Mouse (Mus musculus): ENCODE measurements at regions not wholly inside any gene's neighbourhood (a gene's known extent, or its start where the extent isn't known, plus 50 kb on each side); places are given as distances from the start of the nearest gene placed in this dataset.

DNA sequence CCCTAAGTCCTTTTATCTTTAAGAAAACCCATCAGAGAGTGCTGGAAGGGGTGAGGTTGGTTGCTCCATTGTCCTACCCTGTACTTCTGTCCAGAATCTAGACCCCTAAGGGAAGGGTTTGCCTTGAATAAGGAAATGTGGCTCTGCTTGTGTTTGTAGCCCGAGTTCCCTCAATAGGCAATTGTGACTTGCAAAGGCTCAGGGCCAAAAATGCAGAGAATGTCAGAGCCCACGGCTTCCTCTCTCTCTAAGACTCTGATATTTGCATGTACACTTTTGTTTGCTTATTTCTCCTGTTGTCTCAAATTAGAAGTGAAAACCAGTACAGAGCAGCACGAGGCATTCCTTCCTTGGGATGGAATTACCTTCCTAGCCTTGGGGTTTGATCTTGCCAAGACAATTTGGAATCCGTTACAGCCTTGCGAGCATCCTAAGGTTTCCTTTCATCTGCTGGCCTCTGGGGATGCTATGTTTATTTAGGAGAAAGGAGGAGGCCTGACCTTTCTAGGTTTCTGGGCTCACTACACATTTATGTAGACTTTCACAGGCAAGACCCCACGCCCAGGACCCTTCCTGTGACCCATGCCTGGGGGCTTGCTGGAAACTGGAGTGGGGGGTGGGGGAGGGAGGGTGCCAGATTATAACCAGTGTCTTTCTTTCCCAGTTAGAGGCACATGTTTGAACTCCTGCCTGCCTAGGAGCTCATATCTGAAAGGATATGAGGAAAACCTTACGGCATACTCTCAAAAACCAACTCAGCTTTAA, 181.8 kb downstream of the Trim29 start:
- Histone ChIP-seq H3K9me3 (no peaks in the 10 kb centered on the region), H3K4me3 (no peak overlapping the region), H3K9ac (no peak overlapping the region), H3K27ac (no peak overlapping the region), H3K27me3 (no peaks in the 10 kb centered on the region), H3K4me2 (no peak overlapping the region), H3K4me1 (no peaks in the 10 kb centered on the region), H3K36me3 (no peaks in the 10 kb centered on the region)
- no peak for ATAC-seq (ENCODE audit: borderline replicate concordance, extremely low read depth, low FRiP score, low TSS enrichment)
- 15% methylated on average over 7 of the region's 7 CpGs for WGBS

DNA sequence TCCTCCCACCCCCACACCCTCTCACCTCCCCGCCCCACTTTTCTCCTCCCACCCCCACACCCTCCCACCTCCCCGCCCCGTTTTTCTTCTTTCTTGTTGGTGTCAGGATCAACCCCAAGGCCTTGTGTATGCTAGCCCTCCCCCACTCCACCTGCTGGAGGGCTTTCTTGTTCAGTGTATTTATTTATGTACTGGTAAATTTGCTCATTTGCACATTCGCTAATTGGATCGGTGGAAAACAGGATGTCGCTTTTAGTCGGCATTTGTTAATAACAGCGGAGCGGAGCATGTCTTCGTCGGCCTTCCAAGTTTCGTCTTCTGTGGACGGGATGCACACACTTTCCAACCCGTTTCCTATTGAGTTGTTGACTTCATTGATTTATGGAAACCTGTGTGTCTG, 187.9 kb downstream of the Trim29 start:
- no peak overlapping the region for H3K4me3 ChIP-seq
- no peaks in the 10 kb centered on the region for H3K9me3 ChIP-seq
- H3K27me3 ChIP-seq: no peaks in the 10 kb centered on the region
- no peak overlapping the region for H3K9ac ChIP-seq
- no peak overlapping the region for H3K4me2 ChIP-seq
- no peaks in the 10 kb centered on the region for H3K4me1 ChIP-seq
- H3K27ac ChIP-seq: no peak overlapping the region
- no peaks in the 10 kb centered on the region for H3K36me3 ChIP-seq
- no peak for ATAC-seq (ENCODE audit: borderline replicate concordance, extremely low read depth, low FRiP score, low TSS enrichment)
- 69% methylated on average over 14 of the region's 14 CpGs for WGBS

- H3K4me2 ChIP-seq: peak overlapping the region; percentile 22; the same call in 1 of the 2 replicates
- H3K4me1 ChIP-seq: 0 out of 2 replicates have a peak, but pooled peaks cover 7% of the 10 kb centered on the region
- H3K4me3 ChIP-seq: no peak overlapping the region
- ATAC-seq (ENCODE audit: borderline replicate concordance, extremely low read depth, low FRiP score, low TSS enrichment): no peak
- 45% methylated on average over 14 of the region's 14 CpGs for WGBS
- H3K9me3 ChIP-seq: no peaks in the 10 kb centered on the region
- H3K27ac ChIP-seq: peak overlapping the region; percentile 61
- no peaks in the 10 kb centered on the region for H3K36me3 ChIP-seq
- no peak overlapping the region for H3K9ac ChIP-seq
- H3K27me3 ChIP-seq: no peaks in the 10 kb centered on the region
These were observed 193.8 kb downstream of the Trim29 start for GRCm38 (mm10) chr9:43504270-43504932.

DNA sequence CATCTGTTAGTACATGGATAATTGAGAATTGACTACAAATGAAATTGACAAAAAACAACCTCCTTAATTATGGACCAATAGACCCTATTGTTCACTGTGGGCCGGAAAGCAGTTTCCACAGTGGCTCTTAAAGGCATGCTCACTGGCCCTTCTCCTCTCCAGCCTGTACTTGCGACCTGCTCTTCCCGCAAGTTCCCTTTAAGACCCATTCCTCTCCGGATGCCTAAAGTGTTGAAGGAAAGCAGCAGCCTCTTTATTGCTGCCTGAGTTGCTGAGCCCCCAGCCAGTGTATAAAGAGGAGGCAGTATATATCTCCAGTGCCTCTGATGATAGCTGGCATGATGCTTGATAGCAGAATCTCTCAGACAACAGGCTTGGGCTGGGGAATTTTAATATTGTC, 195.2 kb downstream of the Trim29 start:
- Histone ChIP-seq H3K27me3 (no peaks in the 10 kb centered on the region), H3K4me3 (no peak overlapping the region), H3K9ac (no peak overlapping the region), H3K9me3 (no peaks in the 10 kb centered on the region), H3K27ac (no peak overlapping the region), H3K4me1 (0 out of 2 replicates have a peak, but pooled peaks cover 7% of the 10 kb centered on the region), H3K36me3 (no peaks in the 10 kb centered on the region), H3K4me2 (no peak overlapping the region)
- no peak for ATAC-seq (ENCODE audit: borderline replicate concordance, extremely low read depth, low FRiP score, low TSS enrichment)
- 36% methylated on average over 4 of the region's 4 CpGs for WGBS

DNA sequence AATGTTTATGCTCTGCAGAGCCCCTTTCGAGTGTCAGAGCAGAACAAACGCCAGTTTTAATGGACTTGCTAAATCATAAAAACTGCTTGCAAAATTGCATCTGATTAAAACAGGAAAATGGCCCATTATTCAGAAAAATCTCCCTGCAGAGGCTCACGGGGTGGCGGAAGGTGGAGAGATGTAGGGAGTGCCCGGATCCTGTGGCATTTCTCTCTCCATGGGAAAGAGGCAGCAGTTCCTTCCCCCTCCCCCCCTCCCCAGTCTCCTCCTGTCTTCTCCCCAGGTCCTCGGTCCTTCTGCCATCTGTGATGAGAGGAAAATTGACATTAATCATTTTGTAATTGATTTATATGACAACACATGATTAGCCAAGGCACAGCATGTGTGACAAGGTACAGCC, 195.6 kb downstream of the Trim29 start:
- whole genome bisulfite sequencing: 51% methylated on average over 6 of the region's 6 CpGs
- no peak overlapping the region for H3K27ac ChIP-seq
- no peak overlapping the region for H3K4me3 ChIP-seq
- no peaks in the 10 kb centered on the region for H3K9me3 ChIP-seq
- no peaks in the 10 kb centered on the region for H3K27me3 ChIP-seq
- H3K9ac ChIP-seq: no peak overlapping the region
- no peak overlapping the region for H3K4me2 ChIP-seq
- 0 out of 2 replicates have a peak, but pooled peaks cover 7% of the 10 kb centered on the region for H3K4me1 ChIP-seq
- H3K36me3 ChIP-seq: no peaks in the 10 kb centered on the region
- no peak for ATAC-seq (ENCODE audit: borderline replicate concordance, extremely low read depth, low FRiP score, low TSS enrichment)

DNA sequence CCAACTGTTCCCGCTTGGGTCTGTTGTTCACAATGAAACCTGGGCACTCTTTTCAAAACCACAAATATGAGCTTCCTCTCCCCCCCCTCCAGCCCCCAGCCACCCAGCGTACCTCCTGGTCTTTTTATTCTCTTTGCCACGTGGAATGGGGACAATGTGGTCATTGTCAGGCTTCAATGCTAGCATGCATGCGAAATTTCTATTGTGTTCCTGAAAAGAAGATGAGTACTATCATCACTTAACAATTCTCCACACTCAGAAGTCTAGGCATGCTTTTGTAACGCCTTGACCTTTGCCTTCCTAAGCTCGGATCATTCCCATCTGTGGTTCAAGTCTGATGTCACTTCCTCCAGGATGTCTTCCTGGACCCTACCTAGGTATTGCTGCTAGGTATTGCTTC, 202.2 kb downstream of the Trim29 start:
- no peak overlapping the region for H3K4me2 ChIP-seq
- H3K4me3 ChIP-seq: no peak overlapping the region
- H3K36me3 ChIP-seq: no peaks in the 10 kb centered on the region
- no peaks in the 10 kb centered on the region for H3K9me3 ChIP-seq
- no peak for ATAC-seq (ENCODE audit: borderline replicate concordance, extremely low read depth, low FRiP score, low TSS enrichment)
- no peak overlapping the region for H3K27ac ChIP-seq
- 0 out of 2 replicates have a peak, but pooled peaks cover 3% of the 10 kb centered on the region for H3K4me1 ChIP-seq
- no peak overlapping the region for H3K9ac ChIP-seq
- H3K27me3 ChIP-seq: no peaks in the 10 kb centered on the region
- 63% methylated on average over 6 of the region's 6 CpGs for WGBS

GRCm38 (mm10) chr9:43514731-43515458, 204.2 kb downstream of the Trim29 start:
- no peaks in the 10 kb centered on the region for H3K9me3 ChIP-seq
- 0 out of 2 replicates have a peak, but pooled peaks cover 3% of the 10 kb centered on the region for H3K4me1 ChIP-seq
- WGBS: 65% methylated on average over 16 of the region's 16 CpGs
- no peak overlapping the region for H3K27ac ChIP-seq
- H3K4me3 ChIP-seq: no peak overlapping the region
- no peaks in the 10 kb centered on the region for H3K27me3 ChIP-seq
- H3K9ac ChIP-seq: no peak overlapping the region
- no peak for ATAC-seq (ENCODE audit: borderline replicate concordance, extremely low read depth, low FRiP score, low TSS enrichment)
- H3K36me3 ChIP-seq: no peaks in the 10 kb centered on the region
- no peak overlapping the region for H3K4me2 ChIP-seq

- no peaks in the 10 kb centered on the region for H3K4me1 ChIP-seq
- ATAC-seq (ENCODE audit: borderline replicate concordance, extremely low read depth, low FRiP score, low TSS enrichment): no peak
- no peak overlapping the region for H3K9ac ChIP-seq
- no peaks in the 10 kb centered on the region for H3K36me3 ChIP-seq
- no peak overlapping the region for H3K27ac ChIP-seq
- no peak overlapping the region for H3K4me3 ChIP-seq
- WGBS: 85% methylated on average over 3 of the region's 3 CpGs
- H3K9me3 ChIP-seq: no peaks in the 10 kb centered on the region
- no peak overlapping the region for H3K4me2 ChIP-seq
- H3K27me3 ChIP-seq: no peaks in the 10 kb centered on the region
These were observed 210.3 kb downstream of the Trim29 start for GRCm38 (mm10) chr9:43520931-43521330.

DNA sequence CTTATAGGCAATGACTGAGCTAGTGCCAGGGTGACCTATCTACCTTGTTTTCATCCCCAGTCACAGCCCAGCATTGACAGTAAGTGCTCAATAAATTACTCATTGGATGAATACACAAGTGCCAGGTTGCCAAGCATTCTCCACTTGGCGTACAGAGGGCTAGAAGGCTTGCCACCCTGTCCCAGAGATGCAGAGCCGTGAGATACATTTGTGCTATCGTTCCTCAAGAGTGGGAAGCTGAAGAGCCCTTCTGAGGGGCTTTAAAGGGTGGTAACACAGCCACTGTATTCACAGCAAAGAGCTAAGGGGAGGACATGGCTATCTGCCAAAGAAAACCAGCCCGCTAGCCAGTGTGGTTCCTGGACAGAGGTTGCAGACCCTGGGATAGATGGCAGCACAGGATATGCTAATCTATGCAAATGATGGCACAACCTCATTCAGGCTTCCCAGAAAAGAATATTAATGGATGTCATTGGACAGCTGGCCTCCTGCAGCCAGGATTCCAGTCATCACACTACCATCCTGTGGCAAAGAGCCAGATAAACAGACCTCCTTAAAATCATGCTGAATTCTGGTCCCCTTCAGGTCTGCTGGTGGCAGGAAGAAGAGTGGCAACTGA, 214.4 kb downstream of the Trim29 start:
- Histone ChIP-seq H3K27ac (no peak overlapping the region), H3K4me3 (no peak overlapping the region), H3K9ac (no peak overlapping the region), H3K9me3 (no peaks in the 10 kb centered on the region), H3K36me3 (no peaks in the 10 kb centered on the region), H3K4me1 (no peaks in the 10 kb centered on the region), H3K4me2 (no peak overlapping the region), H3K27me3 (no peaks in the 10 kb centered on the region)
- no peak for ATAC-seq (ENCODE audit: borderline replicate concordance, extremely low read depth, low FRiP score, low TSS enrichment)
- WGBS: 32% methylated on average over 4 of the region's 4 CpGs

DNA sequence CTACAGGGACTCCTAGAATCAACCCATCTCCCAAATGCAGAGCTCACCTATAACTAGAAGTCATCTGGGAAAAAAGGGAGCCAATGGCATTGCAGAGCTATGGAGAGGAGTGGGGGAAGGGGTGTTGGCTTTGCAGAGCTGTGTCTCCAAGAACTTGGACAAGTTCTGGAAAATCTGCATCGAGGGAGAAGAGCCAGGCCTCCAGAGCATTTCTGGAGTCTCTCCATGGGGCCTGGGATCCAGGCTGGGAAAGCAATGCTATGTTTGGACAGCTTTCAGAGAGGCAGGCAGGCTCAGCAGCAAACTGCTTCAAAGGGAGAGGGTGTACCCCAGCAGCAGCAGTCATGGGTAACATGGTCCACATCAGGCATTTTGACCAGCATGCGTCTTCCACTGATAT, 211.6 kb upstream of the Nectin1 start:
- Histone ChIP-seq H3K9ac (no peak overlapping the region), H3K36me3 (no peaks in the 10 kb centered on the region), H3K4me1 (no peaks in the 10 kb centered on the region), H3K4me2 (no peak overlapping the region), H3K27ac (no peak overlapping the region), H3K27me3 (no peaks in the 10 kb centered on the region), H3K9me3 (no peaks in the 10 kb centered on the region), H3K4me3 (no peak overlapping the region)
- no peak for ATAC-seq (ENCODE audit: borderline replicate concordance, extremely low read depth, low FRiP score, low TSS enrichment)
- 73% methylated on average over 2 of the region's 2 CpGs for WGBS

DNA sequence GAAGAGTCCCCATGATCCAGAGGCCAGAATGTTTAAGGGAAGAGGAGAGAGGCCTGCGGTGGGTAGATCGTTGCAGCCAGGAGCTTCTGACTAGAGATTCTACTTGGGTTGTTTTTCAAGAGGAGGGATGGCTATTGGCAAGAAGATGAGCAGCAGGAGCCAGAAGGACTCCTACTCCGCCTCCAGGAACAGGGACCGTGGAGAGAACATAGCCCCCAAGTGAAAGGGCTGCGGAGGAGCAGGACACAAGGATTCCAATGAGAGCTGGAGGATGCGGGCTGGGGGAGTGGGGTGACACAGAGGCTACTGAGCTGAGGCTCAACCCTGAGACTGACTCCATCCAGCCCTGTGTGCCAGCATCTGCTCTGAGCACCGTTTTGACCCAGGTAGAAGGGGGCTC, 207.8 kb upstream of the Nectin1 start:
- Histone ChIP-seq H3K9ac (no peak overlapping the region), H3K4me3 (no peak overlapping the region), H3K9me3 (no peaks in the 10 kb centered on the region), H3K4me1 (no peaks in the 10 kb centered on the region), H3K27ac (no peak overlapping the region), H3K36me3 (no peaks in the 10 kb centered on the region), H3K4me2 (no peak overlapping the region), H3K27me3 (no peaks in the 10 kb centered on the region)
- ATAC-seq (ENCODE audit: borderline replicate concordance, extremely low read depth, low FRiP score, low TSS enrichment): no peak
- 85% methylated on average over 7 of the region's 7 CpGs for WGBS
